Mouse (Mus musculus): Measurements from ENCODE around the gene Pik3r5.

- TF ChIP-seq CTCF (IDR thresholded peaks at IDR 0.05; ENCODE audit: control insufficient read depth, insufficient read depth, insufficient replicate concordance, low read depth, low read length) (no peak), POLR2A (IDR thresholded peaks at IDR 0.05; ENCODE audit: control insufficient read depth, low read depth, low read length) (no peak)
Observed at GRCm38 (mm10) chr11:68488256-68488824, 56.4 kb downstream of the Pik3r5 start.
